Mouse (Mus musculus) heart, embryonic 12.5 days (tissue): ENCODE measurements around the gene Ccdc146. TPM values are rescaled to one million over a fixed set of nuclear protein-coding genes. Genes with fewer than 3 reads are reported as not detected.
"Not testable (repeated sequence)": the region's sequence is repeated elsewhere in the genome, so short reads cannot be mapped to it uniquely, and the experiment has no call there.

ENCODE experiments used
- ATAC-seq: fragments of 200-750 bp; cut with Nextera tagmentation; 2 replicates; pipeline ENCODE4 v1.8.0; 2017; ENCODE audit warnings: moderate TSS enrichment, moderate library complexity; ENCODE audit not compliant: insufficient number of reproducible peaks, low FRiP score
- H3K27ac ChIP-seq: fragments of 300-500 bp; sonication (generic); 2 replicates; pipeline ENCODE4 v1.5.1; 2016; ENCODE audit warnings: mild to moderate bottlenecking, moderate library complexity; ENCODE audit not compliant: poor library complexity, severe bottlenecking
- H3K27me3 ChIP-seq: fragments of 300-500 bp; sonication (generic); replicated peaks from 2 replicates; pipeline ENCODE4 v1.6.1; 2016; ENCODE audit warnings: mild to moderate bottlenecking, moderate library complexity
- H3K36me3 ChIP-seq: fragments of 300-500 bp; sonication (generic); 2 replicates; pipeline ENCODE4 v1.6.1; 2016; ENCODE audit warnings: mild to moderate bottlenecking, moderate library complexity
- H3K4me1 ChIP-seq: fragments of 300-500 bp; sonication (generic); replicated peaks from 2 replicates; pipeline ENCODE4 v1.6.1; 2016; ENCODE audit warnings: mild to moderate bottlenecking
- H3K4me2 ChIP-seq: fragments of 300-500 bp; sonication (generic); 2 replicates; pipeline ENCODE4 v1.6.1; 2016; ENCODE audit warnings: mild to moderate bottlenecking, moderate library complexity
- H3K4me3 ChIP-seq: fragments of 300-500 bp; sonication (generic); 2 replicates; pipeline ENCODE4 v1.5.1; 2016; ENCODE audit warnings: mild to moderate bottlenecking
- H3K9ac ChIP-seq: fragments of 300-500 bp; sonication (generic); 2 replicates; pipeline ENCODE4 v1.6.1; 2016; ENCODE audit warnings: mild to moderate bottlenecking, moderate library complexity
- H3K9me3 ChIP-seq: fragments of 300-500 bp; sonication (generic); replicated peaks from 2 replicates; pipeline ENCODE4 v1.6.1; 2016; ENCODE audit warnings: mild to moderate bottlenecking, moderate library complexity
- WGBS: fragments of 180-500 bp; shearing (Covaris S2); methylation state at CpG from one replicate; pipeline ENCODE4 v1.1.7; 2016; 5-methylcytosine and 5-hydroxymethylcytosine counted together
- polyA plus RNA-seq: library from polyadenylated mRNA; unstranded; fragments of >200 nt; fragmentation: Nextera tagmentation; extraction: Ambion mirVana; gene quantifications from 2 replicates; pipeline ENCODE4 v1.2.1, GENCODE M21; 2016

Gene Ccdc146
- polyA plus RNA-seq, 1 experiment from 2014 or later, result 1.3 TPM

- H3K4me2 ChIP-seq, result no peak overlapping the region
- H3K9ac ChIP-seq, result no peak overlapping the region
- ATAC-seq, result peak; percentile 67
- no peaks in the 10 kb centered on the region for H3K27me3 ChIP-seq
- peaks cover 13% of the 10 kb centered on the region for H3K4me1 ChIP-seq
- 45% methylated on average over 7 of the region's 7 CpGs for WGBS
- H3K27ac ChIP-seq, result no peak overlapping the region
- no peaks in the 10 kb centered on the region for H3K9me3 ChIP-seq
- no peak overlapping the region for H3K4me3 ChIP-seq
- no peaks in the 10 kb centered on the region for H3K36me3 ChIP-seq
Observed at GRCm38 (mm10) chr5:21288658-21289435, 135.6 kb downstream of the Ccdc146 start.

DNA sequence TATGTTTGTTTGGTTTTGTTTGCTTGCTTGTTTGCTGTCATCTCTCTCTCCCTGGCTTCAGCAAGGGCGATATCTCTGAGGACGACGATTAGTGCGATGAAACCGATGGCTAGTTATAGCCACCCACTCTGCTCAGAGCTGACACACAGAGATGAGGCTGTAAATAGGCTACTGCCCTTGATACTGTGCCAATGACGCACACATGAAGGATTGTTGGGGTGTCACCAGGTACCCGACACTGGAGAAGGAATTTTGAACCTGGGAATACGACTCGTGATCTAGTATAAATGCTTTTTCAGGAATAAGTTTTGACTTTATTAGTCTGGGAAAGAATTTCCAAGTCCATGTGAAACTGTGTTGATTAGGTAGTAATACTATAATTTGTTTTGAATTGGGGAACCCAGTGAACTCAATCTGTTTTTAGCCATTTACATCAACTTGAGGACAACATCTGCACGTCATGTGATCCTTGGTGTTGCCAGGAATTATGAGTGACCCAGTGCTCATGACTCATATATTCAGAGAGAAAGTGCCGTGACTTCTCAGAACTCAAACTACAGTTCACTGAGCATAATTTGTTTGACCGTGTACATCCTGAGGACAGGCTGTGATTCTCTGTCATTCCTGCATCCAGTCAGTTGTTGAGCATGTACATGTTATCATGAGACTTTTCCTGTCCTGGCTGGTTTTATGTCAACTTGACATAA is 141.0 kb downstream of the Ccdc146 start:
- Histone ChIP-seq H3K27me3 (no peaks in the 10 kb centered on the region), H3K4me1 (peaks cover 10% of the 10 kb centered on the region), H3K9me3 (no peaks in the 10 kb centered on the region), H3K4me2 (no peak overlapping the region), H3K27ac (no peak overlapping the region), H3K36me3 (no peaks in the 10 kb centered on the region), H3K9ac (no peak overlapping the region), H3K4me3 (no peak overlapping the region)
- no peak for ATAC-seq
- WGBS, result 83% methylated on average over 12 of the region's 12 CpGs

- H3K36me3 ChIP-seq, H3K27me3 ChIP-seq, H3K9ac ChIP-seq, ATAC-seq, H3K4me2 ChIP-seq, H3K27ac ChIP-seq, H3K9me3 ChIP-seq, H3K4me3 ChIP-seq, H3K4me1 ChIP-seq: not testable (repeated sequence)
- 56% methylated on average over 2 of the region's 2 CpGs for WGBS
Observed at GRCm38 (mm10) chr5:21277685-21278084, 146.8 kb downstream of the Ccdc146 start.

GRCm38 (mm10) chr5:21271386-21272354 is 152.8 kb downstream of the Ccdc146 start:
- Histone ChIP-seq H3K4me2 (no peak overlapping the region), H3K9ac (no peak overlapping the region), H3K4me1 (no peaks in the 10 kb centered on the region), H3K36me3 (no peaks in the 10 kb centered on the region), H3K27ac (no peak overlapping the region), H3K4me3 (no peak overlapping the region), H3K27me3 (no peaks in the 10 kb centered on the region), H3K9me3 (no peaks in the 10 kb centered on the region)
- WGBS, result 62% methylated on average over 9 of the region's 9 CpGs
- ATAC-seq, result no peak

DNA sequence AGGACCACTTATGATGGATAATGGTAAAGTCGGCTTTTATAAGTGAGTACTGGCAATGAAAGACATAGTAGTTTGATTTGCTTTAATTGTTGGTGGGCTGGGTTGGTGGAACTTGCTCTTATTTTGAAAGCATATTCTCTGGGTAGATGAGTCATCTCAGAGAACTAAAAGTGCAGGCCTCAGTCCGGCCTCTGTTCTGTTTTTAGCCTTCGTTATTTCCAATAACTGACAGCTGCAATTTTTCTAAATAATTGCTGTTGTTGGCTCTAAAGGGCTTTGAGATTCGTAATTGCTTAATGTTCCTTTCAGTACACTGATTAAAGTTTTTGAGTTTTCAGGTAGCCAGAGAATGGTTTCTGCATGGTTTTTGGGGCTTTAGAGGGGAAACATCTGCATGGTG is 153.7 kb downstream of the Ccdc146 start:
- no peak overlapping the region for H3K27ac ChIP-seq
- WGBS, result 61% methylated on average over 4 of the region's 4 CpGs
- no peak for ATAC-seq
- no peaks in the 10 kb centered on the region for H3K36me3 ChIP-seq
- no peak overlapping the region for H3K4me3 ChIP-seq
- H3K9ac ChIP-seq, result no peak overlapping the region
- no peak overlapping the region for H3K4me2 ChIP-seq
- H3K9me3 ChIP-seq, result no peaks in the 10 kb centered on the region
- H3K4me1 ChIP-seq, result no peaks in the 10 kb centered on the region
- no peaks in the 10 kb centered on the region for H3K27me3 ChIP-seq

DNA sequence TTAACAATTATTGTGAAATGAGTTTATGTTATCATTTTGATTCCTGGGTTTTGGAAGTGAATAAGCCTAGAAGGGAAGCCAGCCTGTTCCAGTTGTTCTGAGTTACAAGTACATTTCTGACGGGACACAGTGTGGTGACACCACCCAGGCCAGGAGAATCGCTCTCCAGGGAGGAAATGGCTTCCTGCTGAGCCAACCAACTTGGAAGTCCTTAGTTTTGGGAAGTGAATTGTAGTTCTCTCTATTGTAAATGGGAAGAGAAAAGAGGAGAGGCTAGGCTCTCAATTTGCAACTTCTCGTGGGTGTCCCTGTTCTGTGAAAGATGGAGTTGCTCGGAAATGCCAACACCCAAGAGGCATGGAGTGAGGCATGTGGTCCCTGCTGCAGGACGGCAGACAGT is 155.0 kb downstream of the Ccdc146 start:
- no peak overlapping the region for H3K9ac ChIP-seq
- no peak overlapping the region for H3K4me2 ChIP-seq
- no peaks in the 10 kb centered on the region for H3K9me3 ChIP-seq
- no peaks in the 10 kb centered on the region for H3K36me3 ChIP-seq
- H3K27ac ChIP-seq, result no peak overlapping the region
- no peak for ATAC-seq
- H3K4me1 ChIP-seq, result no peaks in the 10 kb centered on the region
- no peaks in the 10 kb centered on the region for H3K27me3 ChIP-seq
- H3K4me3 ChIP-seq, result no peak overlapping the region
- 66% methylated on average over 5 of the region's 5 CpGs for WGBS

DNA sequence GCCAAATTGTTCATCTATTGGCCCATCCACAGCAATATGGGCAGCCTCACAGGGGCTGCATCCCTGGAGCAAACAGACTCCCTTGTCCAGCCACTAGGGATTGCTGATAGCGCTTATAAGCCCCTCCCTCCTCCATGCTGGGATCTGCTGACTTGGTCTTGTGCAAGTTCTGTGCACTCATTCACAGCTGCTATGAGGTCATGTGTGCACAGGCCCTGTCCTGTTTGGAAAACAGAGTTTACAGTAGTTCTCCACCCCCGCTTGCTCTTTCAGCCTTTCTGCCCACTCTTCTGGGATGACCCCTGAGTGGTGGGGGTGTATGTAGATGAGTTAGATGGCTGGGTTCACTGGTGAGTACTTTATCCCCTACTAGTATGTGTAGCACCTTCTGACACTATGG is 157.4 kb downstream of the Ccdc146 start:
- WGBS, result 78% methylated on average over 2 of the region's 2 CpGs
- Histone ChIP-seq H3K27ac (no peak overlapping the region), H3K4me3 (no peak overlapping the region), H3K27me3 (no peaks in the 10 kb centered on the region), H3K4me1 (no peaks in the 10 kb centered on the region), H3K36me3 (no peaks in the 10 kb centered on the region), H3K9ac (no peak overlapping the region), H3K9me3 (no peaks in the 10 kb centered on the region), H3K4me2 (no peak overlapping the region)
- ATAC-seq, result no peak; the same call in 1 of the 2 replicates

DNA sequence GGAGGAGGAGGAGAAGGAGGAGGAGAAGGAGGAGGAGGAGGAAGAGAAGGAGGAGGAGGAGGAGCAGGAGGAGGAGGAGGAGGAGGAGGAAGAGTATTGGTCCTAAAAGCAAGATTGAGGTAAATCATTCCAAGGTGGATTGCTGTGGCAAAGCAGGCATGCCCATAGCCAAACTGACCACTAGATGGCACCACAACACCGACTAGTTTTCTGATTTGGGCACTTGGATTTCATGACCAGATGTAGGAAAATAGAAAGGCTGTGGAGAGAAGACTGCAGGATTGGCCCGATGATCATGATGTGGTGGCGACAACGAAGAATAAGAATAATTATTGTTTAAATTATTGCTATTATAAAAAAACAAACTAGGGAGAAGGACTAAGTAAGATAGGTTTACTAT is 159.4 kb downstream of the Ccdc146 start:
- 24% methylated on average over 4 of the region's 4 CpGs for WGBS
- H3K9ac ChIP-seq, result no peak overlapping the region
- no peaks in the 10 kb centered on the region for H3K36me3 ChIP-seq
- no peaks in the 10 kb centered on the region for H3K9me3 ChIP-seq
- H3K27ac ChIP-seq, result no peak overlapping the region
- H3K27me3 ChIP-seq, result no peaks in the 10 kb centered on the region
- H3K4me3 ChIP-seq, result no peak overlapping the region
- 0 out of 2 replicates have a peak, but pooled peaks cover 6% of the 10 kb centered on the region for H3K4me1 ChIP-seq
- H3K4me2 ChIP-seq, result no peak overlapping the region
- ATAC-seq, result no peak

GRCm38 (mm10) chr5:21264352-21265021 is 160.0 kb downstream of the Ccdc146 start:
- no peak overlapping the region for H3K4me2 ChIP-seq

GRCm38 (mm10) chr5:21263202-21264055 is 161.0 kb downstream of the Ccdc146 start:
- Histone ChIP-seq H3K9me3 (no peaks in the 10 kb centered on the region), H3K27me3 (no peaks in the 10 kb centered on the region), H3K4me2 (no peak overlapping the region), H3K9ac (no peak overlapping the region), H3K27ac (no peak overlapping the region), H3K4me3 (no peak overlapping the region), H3K4me1 (0 out of 2 replicates have a peak, but pooled peaks cover 6% of the 10 kb centered on the region), H3K36me3 (no peaks in the 10 kb centered on the region)
- no peak for ATAC-seq
- 59% methylated on average over 18 of the region's 18 CpGs for WGBS

More at GRCm38 (mm10) chr5:21264352-21265021, 160.0 kb downstream of the Ccdc146 start:
- Histone ChIP-seq H3K27ac (no peak overlapping the region), H3K4me1 (0 out of 2 replicates have a peak, but pooled peaks cover 6% of the 10 kb centered on the region), H3K9me3 (no peaks in the 10 kb centered on the region), H3K27me3 (no peaks in the 10 kb centered on the region), H3K9ac (no peak overlapping the region), H3K36me3 (no peaks in the 10 kb centered on the region), H3K4me3 (no peak overlapping the region)
- 88% methylated on average over 8 of the region's 8 CpGs for WGBS
- ATAC-seq, result no peak
